Mouse (Mus musculus) gonadal fat pad, adult 2 months (tissue): ENCODE measurements around the gene Ace2. TPM values are rescaled to one million over a fixed set of nuclear protein-coding genes. Genes with fewer than 3 reads are reported as not detected.

Source experiments
- DNase-seq: peaks from one replicate; pipeline ENCODE4 v3.0.0-alpha.2; 2012; ENCODE audit warnings: low read depth
- polyA plus RNA-seq: library from polyadenylated mRNA; depleted of rRNA; stranded (reverse); fragments of >200 nt; gene quantifications from 2 replicates; pipeline ENCODE4 v1.2.3, GENCODE M21; 2012; rRNA removed

Gene Ace2
- 0.70 and 0.72 TPM in 2 replicates for polyA plus RNA-seq

DNA sequence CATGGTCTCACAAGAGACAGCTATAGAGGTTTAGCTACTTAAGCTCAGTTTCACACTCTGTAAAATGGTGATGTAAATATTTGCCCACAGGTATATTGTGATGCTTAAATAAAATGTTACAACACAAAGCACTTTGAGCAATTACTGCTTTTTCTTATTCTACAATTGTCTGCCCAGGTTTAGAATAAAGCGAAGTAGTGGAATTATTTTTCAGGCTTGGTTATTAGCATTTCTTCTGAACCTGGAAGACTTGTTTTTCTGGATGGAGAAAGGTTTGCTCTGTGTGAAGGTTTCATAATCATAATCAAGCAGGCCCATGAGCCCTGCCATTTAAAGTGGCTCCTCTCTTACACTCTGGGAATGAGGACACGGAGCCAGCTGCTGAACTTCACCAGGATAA lies at the start of gene Ace2:
Gene Ace2, plus strand, starts transcription at position 301 of the 400 bp plus-strand sequence.
- no peak for DNase-seq

DNA sequence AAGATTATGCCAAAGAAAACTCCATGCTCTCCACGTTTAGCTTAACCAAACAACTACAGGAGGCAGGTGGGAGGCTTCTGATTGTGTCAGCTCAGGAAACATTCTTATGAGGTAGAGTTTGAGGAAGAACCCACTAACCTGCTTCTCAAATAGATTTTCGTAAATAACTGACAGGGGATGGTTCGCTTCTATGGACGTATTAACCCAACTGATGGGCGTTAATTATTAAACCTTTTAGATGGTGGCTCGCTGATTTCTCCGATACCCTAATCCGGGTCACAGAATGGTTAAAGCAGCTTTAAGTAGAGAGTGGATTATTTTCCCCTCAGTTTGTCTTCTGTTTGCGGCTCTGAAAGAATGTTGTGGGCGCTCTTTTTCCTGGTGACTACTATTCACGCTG lies 49.2 kb upstream of the Ace2 start:
- DNase-seq = no peak

DNA sequence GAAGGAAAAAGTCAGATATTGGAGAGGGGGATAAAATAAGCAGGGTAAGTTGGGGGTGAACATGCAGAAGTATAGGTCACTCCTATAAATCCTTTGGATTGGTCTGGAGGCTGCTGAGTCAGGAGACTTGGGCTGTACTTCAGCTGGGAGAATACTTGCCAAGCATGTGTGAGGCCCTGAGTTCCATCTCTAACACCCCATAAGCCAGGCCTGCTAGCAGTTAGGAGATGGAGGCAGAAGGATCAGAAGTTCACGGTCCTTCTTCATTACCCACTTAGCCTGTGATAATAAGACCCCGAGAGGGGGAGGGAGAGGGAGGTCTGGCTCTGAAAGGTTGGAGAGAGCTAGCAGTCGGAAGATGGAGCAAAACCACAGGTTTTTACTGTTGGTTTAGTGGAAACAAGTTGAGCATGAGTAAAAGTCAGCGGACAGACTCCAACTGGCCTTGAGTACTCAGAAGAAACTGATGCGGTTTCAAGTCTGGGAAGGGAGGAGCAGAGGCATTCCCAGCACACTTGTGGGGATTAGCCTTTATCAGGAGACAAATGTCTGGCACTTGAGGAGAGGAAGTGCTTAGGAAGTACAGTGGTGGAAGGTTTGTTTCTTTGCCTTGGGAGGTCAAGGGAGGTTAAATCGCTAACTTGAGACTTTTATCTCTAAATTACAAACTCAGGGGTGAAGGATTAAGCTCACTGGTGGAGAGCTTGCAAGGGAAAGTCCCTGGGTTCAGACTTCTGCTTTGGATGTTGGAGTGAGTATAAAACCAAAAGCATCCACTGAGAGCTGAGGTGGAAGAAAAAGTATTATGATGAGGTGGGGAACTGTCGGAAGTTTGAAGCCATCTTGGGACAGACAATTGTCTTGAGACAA lies 46.6 kb upstream of the Ace2 start:
- DNase-seq = no peak

DNA sequence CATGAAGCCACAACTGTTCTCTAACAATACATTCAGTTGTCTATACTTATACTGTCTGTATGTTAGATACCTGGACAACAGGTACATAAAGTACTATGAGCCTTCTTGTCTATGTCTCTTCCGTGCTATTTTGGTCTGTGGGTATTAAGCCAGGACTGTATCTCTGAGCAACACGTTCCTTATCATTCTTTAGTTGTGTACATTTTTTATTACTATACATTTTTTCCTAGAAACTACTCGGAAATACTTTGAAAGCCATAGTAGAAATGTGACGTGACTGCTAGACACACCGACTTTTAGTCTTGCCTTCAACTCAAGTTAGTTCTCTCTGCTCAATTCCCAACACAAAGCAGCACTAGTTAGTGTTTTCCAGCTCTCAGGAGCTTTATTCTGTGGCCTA lies 45.7 kb upstream of the Ace2 start:
- DNase-seq = no peak

DNA sequence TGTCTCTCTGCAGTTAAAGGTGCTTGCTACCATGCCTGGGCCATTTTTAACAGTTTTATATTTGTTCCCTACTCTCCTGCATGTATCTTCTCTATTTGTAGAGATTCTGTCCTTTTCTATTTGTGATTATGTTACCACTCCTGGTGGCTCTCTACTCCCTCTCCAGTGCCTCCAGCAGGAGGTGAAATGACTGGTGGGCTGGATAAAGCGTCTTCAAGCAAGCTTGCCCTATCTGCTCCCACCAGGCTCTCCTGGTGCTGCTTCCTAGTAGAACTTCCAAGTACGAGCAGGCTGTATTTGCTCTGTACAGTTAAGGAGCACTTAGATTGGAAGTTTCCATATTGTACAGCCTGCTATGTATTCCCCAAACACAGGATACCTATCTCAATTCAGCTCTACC lies 43.3 kb upstream of the Ace2 start:
- DNase-seq = no peak

DNA sequence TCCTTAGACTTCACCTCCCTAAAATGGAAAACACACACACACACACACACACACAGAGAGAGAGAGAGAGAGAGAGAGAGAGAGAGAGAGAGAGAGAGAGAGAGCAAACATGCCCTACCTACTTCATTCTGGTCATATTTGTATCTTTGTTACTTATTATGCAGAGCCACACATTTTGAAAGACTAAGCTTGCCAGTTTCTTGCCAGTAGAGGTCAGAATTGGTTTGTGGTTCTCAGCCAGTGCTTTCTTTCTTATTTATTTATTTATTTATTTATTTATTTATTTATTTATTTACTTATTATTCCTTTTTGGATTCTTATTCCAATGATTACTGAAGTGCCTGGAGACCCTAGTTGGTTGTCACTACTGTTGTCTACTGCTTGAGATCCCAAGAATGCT lies 37.6 kb upstream of the Ace2 start:
- DNase-seq = no peak

DNA sequence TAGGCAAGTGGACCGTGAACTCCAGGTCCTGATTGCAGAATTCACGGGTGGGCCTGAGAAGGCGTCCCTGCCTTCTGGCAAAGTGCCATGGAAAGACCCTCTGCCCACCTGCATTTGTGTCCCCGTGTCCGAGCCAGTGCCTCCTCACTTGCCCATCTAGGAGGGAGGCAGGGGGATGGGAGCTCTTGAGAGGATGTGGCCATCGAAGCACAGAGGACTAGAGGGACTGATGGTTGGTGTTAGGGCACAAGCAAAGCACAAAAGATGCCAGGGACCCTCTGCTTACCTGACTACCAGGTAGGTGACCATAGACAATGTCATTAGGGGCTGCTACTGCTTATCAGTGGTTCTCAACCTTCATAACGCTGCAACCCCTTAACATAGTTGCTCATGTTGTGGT lies 36.9 kb upstream of the Ace2 start:
- no peak for DNase-seq

DNA sequence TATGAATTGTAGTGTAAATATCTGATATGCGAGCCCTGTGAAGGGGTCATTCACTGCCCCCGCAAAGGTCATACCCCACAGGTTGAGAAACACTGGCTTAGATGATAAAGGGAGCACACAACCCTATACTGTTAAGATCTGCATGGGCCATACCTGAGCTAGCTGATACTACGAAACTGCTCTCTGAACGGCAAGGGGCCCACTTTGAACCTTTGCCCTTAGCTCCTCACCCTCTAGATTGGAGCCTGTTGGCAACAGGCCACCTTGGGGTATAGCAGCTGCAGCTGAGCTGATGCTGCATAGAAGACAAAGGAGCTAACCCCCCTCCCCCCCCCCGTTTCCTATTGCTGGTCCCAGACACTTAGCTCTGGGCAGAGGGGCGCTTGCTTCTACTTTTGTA lies 36.5 kb upstream of the Ace2 start:
- DNase-seq = no peak

DNA sequence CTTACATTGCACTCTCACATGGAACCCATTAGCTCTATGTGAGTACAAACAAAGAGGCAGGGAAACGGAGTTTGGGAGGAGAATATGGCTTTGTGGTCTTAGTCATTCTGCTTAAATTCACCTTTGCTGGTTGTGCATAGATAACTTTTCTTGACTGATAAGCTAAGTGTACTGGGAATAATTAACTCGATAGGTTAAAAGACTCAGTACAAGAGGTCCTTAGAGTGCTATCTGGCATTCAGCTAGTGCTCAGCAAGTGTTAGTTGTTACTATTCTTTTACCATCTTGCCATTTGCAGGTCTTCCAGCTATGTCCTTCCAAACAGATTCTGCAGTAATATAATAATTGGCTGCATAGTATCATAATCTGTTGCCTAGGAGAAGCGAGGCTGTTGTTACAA lies 28.0 kb upstream of the Ace2 start:
- DNase-seq = no peak

DNA sequence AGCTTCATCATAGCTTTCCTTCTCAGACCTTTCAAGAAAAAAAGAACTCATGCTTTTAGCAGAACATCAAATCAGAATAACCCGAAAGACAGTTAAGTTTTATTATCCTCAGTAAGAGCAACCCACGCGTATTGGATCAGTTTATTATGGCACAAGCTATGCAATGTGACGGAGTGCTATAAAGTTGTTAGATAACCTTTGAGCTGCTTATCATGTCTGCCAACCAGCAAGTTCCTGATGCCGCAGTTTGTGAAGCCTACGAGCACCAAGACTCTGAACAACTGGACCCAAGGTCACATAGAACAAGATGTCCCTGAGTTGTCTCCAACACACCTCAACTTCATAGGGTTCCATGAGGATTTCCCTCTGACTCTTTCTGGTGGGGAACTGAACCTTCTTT lies 25.4 kb upstream of the Ace2 start:
- no peak for DNase-seq

DNA sequence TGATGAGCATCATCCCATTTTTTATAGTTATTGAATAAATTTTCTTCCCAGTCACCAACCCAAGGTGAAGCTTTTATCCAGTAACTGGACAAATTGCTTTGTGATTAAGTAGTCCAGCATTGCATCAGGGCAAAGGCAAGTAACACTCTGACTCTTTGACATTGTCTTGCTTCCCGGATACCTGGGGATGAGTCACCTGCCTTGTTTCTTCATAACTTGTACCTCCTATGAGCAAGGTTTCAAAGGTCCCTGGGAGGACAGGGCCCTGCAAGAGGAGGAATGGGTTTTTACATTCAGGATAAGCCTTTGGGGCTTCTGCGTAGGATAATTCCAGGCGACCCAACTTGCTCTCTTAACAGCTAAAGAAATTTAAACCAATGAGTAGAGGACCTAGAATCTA lies 15.2 kb upstream of the Ace2 start:
- no peak for DNase-seq

DNA sequence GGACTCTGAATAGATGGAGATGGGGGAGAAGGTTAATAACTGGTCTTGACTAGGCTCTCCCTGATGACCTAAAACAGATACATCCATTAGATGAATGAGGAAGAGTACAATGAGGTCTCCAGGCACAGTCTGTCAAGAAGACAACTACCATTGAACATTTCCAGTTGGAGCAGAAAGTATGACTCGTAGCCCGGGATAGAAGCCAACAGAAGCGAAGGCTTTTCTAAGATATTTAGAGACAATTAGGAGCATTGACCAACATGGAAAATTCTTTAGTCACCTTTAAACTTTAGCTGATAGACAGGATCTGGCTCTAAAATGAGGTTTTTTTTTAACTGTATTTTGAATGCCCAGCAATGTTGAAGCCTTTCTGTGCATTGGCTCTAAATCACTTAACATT lies 5.6 kb upstream of the Ace2 start:
- no peak for DNase-seq

DNA sequence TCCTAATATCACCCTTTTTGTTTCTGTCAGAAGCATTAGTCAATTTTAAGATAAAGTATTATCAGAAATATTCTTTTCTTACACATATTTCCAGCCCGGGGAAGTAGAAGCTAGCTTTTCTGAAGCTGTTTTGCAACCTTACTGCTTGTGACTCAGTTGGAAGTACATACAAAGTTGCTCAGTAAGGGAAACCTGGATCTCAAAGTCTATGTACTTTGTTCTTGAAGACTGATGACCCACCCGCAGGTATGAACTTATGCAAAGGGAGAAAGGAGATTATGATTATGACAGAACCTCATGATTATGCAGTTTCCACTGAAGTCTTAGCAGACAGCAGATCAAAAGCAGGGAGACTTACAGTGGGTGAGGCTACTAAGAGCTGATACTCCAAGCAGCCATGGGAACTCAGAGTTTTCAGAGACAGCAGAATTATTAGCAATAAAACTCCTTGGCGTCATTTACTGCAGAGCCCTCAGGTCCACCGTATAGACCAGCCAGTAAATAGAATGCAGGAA lies 3.8 kb upstream of the Ace2 start:
- no peak for DNase-seq

DNA sequence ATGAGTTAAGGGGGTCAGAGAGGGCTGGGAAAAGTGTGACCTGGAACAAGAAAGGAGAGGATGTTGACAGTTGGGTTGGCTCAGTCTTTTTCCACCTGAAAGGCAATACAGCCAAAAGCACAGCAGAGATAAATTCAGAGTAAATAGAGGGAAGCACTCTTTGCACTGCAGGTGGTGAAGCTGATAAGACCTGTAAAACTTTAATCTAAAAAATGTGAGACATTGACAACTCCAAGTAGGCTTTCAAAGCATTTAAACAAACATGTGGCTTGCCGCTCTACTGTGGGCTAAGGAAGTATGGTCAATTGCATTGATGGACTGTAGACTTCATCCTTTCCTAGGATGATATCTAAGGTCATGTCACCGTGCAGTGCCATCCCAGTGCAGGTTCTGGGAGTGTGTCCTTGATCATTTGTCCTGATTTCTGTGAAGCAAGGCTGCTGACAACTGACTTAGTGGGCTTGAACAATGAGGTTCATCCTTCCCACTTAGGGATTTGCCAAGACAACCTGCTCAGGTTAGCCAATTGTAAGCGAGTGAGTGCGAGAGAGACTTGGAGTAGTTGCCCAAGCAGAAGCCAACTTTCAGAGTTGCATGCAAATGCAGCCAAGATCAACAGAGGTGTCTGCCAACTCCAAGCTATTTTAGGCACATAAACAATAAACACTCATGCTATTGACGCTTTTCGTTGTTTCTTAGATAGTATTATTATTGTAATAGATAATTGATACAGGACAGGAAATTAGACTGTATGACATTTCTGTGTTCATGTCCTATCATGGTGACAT lies 6.5 kb downstream of the Ace2 start:
- DNase-seq = no peak

DNA sequence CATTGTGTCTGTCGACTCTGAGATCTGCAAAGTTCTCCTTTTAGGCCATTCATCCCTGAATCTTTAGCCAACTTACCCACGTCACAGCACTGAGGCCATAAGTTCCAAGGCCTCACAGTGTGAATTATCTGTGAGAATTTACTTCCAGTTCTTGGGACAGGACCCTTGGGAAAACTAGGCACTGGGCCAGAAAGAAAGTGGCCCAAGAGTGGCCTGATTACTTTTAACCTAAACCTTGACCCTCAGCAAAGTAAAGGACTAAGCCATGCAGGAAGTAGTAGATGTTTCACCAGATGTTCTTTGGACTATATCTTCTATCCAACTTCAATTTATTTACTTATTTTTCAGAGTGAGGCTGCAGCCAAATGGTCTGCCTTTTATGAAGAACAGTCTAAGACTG lies 13.6 kb downstream of the Ace2 start:
- no peak for DNase-seq

DNA sequence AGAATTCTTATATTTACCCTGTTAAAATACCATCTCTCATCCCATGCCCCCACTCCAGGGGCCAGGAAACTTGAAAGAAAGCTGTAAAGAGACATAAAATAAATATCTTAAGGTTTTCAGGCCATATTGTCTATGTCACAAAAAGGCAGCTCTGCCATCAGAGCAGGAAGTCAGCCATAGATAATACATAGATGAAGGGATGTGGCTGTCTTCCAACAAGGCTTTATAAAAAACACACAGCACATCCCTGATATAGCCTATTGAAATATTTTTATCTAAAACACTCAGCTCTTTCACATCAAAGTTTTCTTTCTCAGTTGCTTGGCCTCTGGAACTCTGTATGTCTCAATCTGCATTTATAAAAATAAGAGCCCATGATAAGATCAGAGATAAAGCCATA lies 14.5 kb downstream of the Ace2 start:
- DNase-seq = no peak

DNA sequence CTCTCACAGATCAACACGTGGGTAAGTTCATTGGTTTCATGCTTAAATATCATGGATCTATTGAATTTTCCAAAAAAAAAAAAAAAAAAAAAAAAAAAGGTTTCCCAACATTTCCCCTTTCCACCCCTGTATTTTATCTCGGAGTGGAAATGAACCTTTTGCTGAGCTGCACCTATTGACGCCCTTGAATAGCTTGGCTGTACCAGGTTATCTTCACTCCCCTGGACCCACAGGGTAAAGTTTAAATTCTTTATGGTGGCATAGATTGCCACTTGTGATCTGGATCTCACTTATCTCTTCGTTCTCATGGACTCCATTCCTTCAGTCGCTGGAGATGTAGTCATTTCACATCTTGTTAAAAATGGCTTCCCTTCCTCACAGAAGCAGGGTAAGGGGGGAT lies 15.5 kb downstream of the Ace2 start:
- DNase-seq = no peak

DNA sequence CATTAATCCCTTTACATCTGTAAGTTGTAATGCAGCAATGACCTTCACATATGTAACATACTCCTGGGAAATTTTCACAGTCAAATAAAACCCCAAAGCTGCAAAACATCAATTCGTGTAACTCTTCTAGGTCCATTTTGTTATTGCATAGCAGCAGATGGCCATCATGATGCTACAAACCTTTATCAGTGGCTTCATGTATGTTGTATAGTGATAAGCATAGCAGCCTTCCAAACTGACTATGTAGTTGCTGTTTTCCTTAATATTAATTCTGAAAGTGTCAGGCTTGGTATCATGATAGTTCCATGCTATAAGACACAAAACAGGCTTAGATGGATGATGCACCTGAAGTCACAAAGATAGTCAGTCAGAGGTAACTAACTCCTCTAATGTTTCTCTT lies 25.5 kb downstream of the Ace2 start:
- no peak for DNase-seq

DNA sequence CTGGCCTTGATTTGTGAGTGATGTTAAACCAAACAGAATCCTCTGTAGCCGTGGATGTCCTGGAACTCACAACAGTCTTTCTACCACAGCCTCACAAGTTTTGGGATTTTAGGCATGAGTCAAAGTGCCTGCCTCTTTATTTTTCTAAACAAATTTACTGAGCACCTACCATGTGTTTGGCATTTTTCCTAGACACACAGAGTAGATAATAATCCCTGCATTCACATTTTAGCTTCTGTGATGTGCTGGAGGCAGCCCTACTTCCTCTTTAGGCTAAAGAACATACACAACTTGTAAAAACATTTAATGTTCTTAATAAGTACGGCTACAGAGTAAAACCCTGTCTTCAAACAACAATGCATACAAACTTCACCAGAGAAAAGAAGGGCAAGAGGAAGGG lies 31.9 kb downstream of the Ace2 start:
- DNase-seq = no peak

DNA sequence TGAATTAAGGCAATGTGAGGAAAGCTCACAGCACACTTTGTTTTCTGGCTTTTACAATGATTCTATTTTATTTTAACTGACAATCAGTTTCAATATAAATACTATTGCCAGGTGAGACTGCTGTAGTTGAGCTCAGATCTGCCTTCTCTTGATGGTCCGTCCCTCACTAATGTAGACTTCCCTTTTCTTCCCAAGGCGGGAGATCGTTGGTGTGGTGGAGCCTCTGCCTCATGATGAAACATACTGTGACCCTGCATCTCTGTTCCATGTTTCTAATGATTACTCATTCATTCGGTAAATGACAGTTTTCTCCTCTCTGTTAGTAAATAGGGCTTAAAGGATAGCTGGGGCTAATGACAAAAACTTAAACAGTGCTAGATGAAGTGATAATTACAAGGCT lies 34.7 kb downstream of the Ace2 start:
- DNase-seq = no peak

DNA sequence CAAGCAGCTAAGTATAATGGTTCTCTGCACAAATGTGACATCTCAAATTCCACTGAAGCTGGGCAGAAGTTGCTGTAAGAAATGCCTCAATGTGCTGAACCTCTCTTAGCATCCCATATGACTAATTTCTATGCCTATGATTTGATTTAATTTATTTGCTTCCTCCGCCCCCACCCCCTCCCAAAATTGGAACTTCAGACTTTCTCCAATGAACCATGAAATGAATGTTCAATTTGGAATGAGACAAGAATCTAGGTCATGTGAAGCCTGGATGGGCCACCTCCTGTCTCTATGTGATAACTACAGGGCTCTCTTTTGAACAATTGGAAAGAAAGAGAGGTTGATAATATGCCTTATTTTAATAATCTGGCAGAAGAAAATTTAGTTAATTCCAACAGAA lies 36.2 kb downstream of the Ace2 start:
- no peak for DNase-seq

DNA sequence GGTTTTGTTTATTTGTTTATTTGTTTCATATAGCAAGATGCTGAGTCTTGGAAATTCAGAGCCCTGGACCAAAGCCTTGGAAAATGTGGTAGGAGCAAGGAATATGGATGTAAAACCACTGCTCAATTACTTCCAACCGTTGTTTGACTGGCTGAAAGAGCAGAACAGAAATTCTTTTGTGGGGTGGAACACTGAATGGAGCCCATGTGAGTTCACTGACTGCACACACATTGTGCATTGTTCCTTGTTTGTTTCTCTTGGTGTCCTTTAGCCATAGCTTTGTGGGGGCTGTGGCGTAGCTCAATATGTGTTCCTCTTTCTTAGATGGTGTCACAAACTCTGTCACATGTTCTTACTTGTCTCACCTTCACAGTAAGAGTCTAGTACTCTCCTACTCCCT lies 36.6 kb downstream of the Ace2 start:
- no peak for DNase-seq

DNA sequence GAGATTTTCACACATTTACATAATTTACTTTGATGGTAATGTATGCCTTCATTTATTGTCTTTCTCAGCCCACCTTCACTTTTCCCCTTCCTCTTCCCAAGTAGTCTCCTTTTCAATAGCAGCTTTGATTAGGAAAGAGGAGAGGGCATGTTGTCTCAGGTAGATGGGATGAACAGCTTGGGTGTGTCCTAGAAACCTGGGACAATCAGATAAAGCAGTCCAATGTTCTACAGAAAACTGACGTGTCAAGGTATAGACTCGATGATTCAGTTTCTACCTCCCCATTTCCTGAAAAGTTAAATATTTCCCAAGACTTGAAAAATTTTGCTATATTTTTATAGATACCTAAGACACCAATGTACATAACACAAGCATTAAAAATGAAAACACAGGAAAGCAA lies 39.7 kb downstream of the Ace2 start:
- no peak for DNase-seq
